Comparison of ENCODE assay signal across 10 mouse cellular contexts in genomic region chr6:87597116-87597833, GRCm38 (mm10). TPM values are rescaled to one million over a fixed set of nuclear protein-coding genes. Genes with fewer than 3 reads are reported as not detected.
DNase-seq lines count a peak whose midpoint lies in the region; ATAC-seq lines count a peak whose summit lies in the region.
"Had no signal": no experiment of that assay in that cellular context is flagged by ENCODE, and none has a peak within 500 bp of the region (broad histone marks: within the 10 kb centered on the region; RNA-seq: fewer than 3 reads in every experiment).

No protein-coding gene starts in this region.

- ATAC-seq in heart, embryonic 14.5 days (ENCODE audit: insufficient number of reproducible peaks, insufficient read depth, low FRiP score, low read depth): peak; percentile 35
- ATAC-seq in hindbrain, embryonic 11.5 days (ENCODE audit: low FRiP score): peak; percentile 85

- no peaks in the 10 kb centered on the region for H3K36me3 ChIP-seq in heart, embryonic 14.5 days (ENCODE audit: control insufficient read depth, insufficient read depth, low read length)
- H3K36me3 ChIP-seq in hindbrain, embryonic 11.5 days (ENCODE audit: control insufficient read depth, insufficient read depth, low read length): no peaks in the 10 kb centered on the region
- H3K36me3 ChIP-seq: embryonic facial prominence, embryonic 13.5 days; liver, embryonic 13.5 days had no signal

- no peaks in the 10 kb centered on the region for H3K9me3 ChIP-seq in heart, embryonic 14.5 days (ENCODE audit: control insufficient read depth, low read length)
- H3K9me3 ChIP-seq in hindbrain, embryonic 11.5 days (ENCODE audit: control insufficient read depth, low read length): no peaks in the 10 kb centered on the region
- H3K9me3 ChIP-seq: embryonic facial prominence, embryonic 13.5 days; liver, embryonic 13.5 days had no signal

- no peak overlapping the region for H3K9ac ChIP-seq in heart, embryonic 14.5 days (ENCODE audit: low read length)
- H3K9ac ChIP-seq in hindbrain, embryonic 11.5 days (ENCODE audit: low read depth, low read length): no peak overlapping the region
- H3K9ac ChIP-seq: embryonic facial prominence, embryonic 13.5 days; liver, embryonic 13.5 days had no signal

- H3K27me3 ChIP-seq in heart, embryonic 14.5 days (ENCODE audit: control insufficient read depth, insufficient read depth, low read length): no peaks in the 10 kb centered on the region
- H3K27me3 ChIP-seq in hindbrain, embryonic 11.5 days (ENCODE audit: control insufficient read depth, insufficient read depth, low read length): no peaks in the 10 kb centered on the region; the same call in 1 of the 2 replicates
- H3K27me3 ChIP-seq: embryonic facial prominence, embryonic 13.5 days had no signal

- no peak overlapping the region for H3K4me3 ChIP-seq in heart, embryonic 14.5 days (ENCODE audit: control insufficient read depth in 1 of 2, insufficient read depth in 1 of 2, low read depth in 1 of 2, low read length in 2 of 2)
- H3K4me3 ChIP-seq in hindbrain, embryonic 11.5 days (ENCODE audit: low read depth, low read length): no peak overlapping the region
- H3K4me3 ChIP-seq: embryonic facial prominence, embryonic 13.5 days; liver, embryonic 13.5 days had no signal

- WGBS in heart, embryonic 14.5 days: 46% methylated on average over 10 of the region's 10 CpGs
- WGBS in hindbrain, embryonic 11.5 days: 45% methylated on average over 10 of the region's 10 CpGs

- no peaks in the 10 kb centered on the region for H3K4me1 ChIP-seq in heart, embryonic 14.5 days (ENCODE audit: control insufficient read depth in 2 of 2, insufficient read depth in 2 of 2, low read length in 2 of 2)
- H3K4me1 ChIP-seq in hindbrain, embryonic 11.5 days (replicated peaks; ENCODE audit: control insufficient read depth, insufficient read depth, low read length): 0 out of 2 replicates have a peak, but pooled peaks cover 2% of the 10 kb centered on the region
- H3K4me1 ChIP-seq: embryonic facial prominence, embryonic 13.5 days; liver, embryonic 13.5 days had no signal

- H3K27ac ChIP-seq in heart, embryonic 14.5 days (replicated peaks in 1 of 2; ENCODE audit: control insufficient read depth in 1 of 2, insufficient read depth in 1 of 2, low read depth in 2 of 2, low read length in 2 of 2): no peak overlapping the region
- peak overlapping the region; percentile 36; the same call in 1 of the 2 replicates for H3K27ac ChIP-seq in hindbrain, embryonic 11.5 days (ENCODE audit: low read depth, low read length)
- H3K27ac ChIP-seq: embryonic facial prominence, embryonic 13.5 days; liver, embryonic 13.5 days had no signal

- H3K4me2 ChIP-seq in heart, embryonic 14.5 days (ENCODE audit: low read length): no peak overlapping the region
- H3K4me2 ChIP-seq in hindbrain, embryonic 11.5 days (replicated peaks; ENCODE audit: low read depth, low read length): no peak overlapping the region
- H3K4me2 ChIP-seq: embryonic facial prominence, embryonic 13.5 days; liver, embryonic 13.5 days had no signal

- DNase-seq in heart, adult 18-20 months: no peak
- peak; percentile 12 for DNase-seq in brain, adult 2 months (ENCODE audit: low read depth, low spot score)
- DNase-seq in hindbrain, embryonic 11.5 days (ENCODE audit: low spot score): peak; percentile 57
- peak; percentile 47 for DNase-seq in mesoderm, embryonic 11.5 days (ENCODE audit: low read depth, low spot score)
- DNase-seq in spleen, postnatal 10 days (ENCODE audit: low spot score in 2 of 2): no peak
- DNase-seq in spleen, adult 12 weeks (ENCODE audit: low spot score): no peak
- no peak for DNase-seq in adrenal gland, postnatal 4 days (ENCODE audit: low spot score in 2 of 2)
- DNase-seq: liver, embryonic 13.5 days had no signal

RNA-seq across cellular contexts. Expression of gene Prokr1, which starts 6.7 kb away (rescaled TPM):
- polyA plus RNA-seq in heart, embryonic 14.5 days (2014; fragmentation: Nextera tagmentation; extraction: Ambion mirVana): 1.2 and 1.5 TPM in 2 replicates
- under 1 TPM; 0.46 to 0.69 TPM for total RNA-seq in heart, adult 18-20 months (2021)
- polyA plus RNA-seq in hindbrain, embryonic 11.5 days (2014; fragmentation: Nextera tagmentation; extraction: Ambion mirVana): 2.8 and 3.6 TPM in 2 replicates
- 1 to 10 TPM; 1.7 to 1.9 TPM for total RNA-seq in adrenal gland, postnatal 4 days (2021)

Comparison
In these comparisons a context has a peak if more than half of its experiments do, and no peak if none do; other contexts are left out.
1. DNase-seq: peak in brain, adult 2 months (single experiment), hindbrain, embryonic 11.5 days (single experiment) and mesoderm, embryonic 11.5 days (single experiment); none in heart, adult 18-20 months (0 of 2), spleen, postnatal 10 days (0 of 2), spleen, adult 12 weeks (single experiment) and adrenal gland, postnatal 4 days (0 of 2).